Mouse (Mus musculus) limb, embryonic 14.5 days (tissue): ENCODE data around the gene Pigk. TPM values are rescaled to one million over a fixed set of nuclear protein-coding genes. Genes with fewer than 3 reads are reported as not detected.
A peak's percentile ranks its signal among the peaks of the same experiment; 100 is the strongest.

Source experiments
- ATAC-seq: fragments of 200-750 bp; cut with Nextera tagmentation; 2 replicates; pipeline ENCODE4 v1.8.0; 2017; ENCODE audit warnings: low read depth, moderate number of reproducible peaks, moderate TSS enrichment; ENCODE audit not compliant: low FRiP score
- DNase-seq: peaks from one replicate; pipeline ENCODE4 v3.0.0-alpha.2; 2015; ENCODE audit warnings: low spot score
- H3K27ac ChIP-seq: fragments of 300-500 bp; sonication (generic); replicated peaks from 2 replicates; pipeline ENCODE4 v1.5.1; 2014; ENCODE audit warnings: low read depth, mild to moderate bottlenecking, low read length, moderate library complexity, mixed read lengths
- H3K27me3 ChIP-seq: fragments of 300-500 bp; sonication (generic); 2 replicates; pipeline ENCODE4 v1.6.1; 2014; ENCODE audit warnings: low read length, mixed read lengths; ENCODE audit not compliant: control insufficient read depth, insufficient read depth
- H3K36me3 ChIP-seq: fragments of 300-500 bp; sonication (generic); 2 replicates; pipeline ENCODE4 v1.6.1; 2014; ENCODE audit warnings: mild to moderate bottlenecking, low read length, moderate library complexity, mixed read lengths; ENCODE audit not compliant: control insufficient read depth, insufficient read depth
- H3K4me1 ChIP-seq: fragments of 300-500 bp; sonication (generic); 2 replicates; pipeline ENCODE4 v1.6.1; 2014; ENCODE audit warnings: antibody characterized with exemption, low read length, mixed read lengths; ENCODE audit not compliant: control insufficient read depth, insufficient read depth
- H3K4me2 ChIP-seq: fragments of 300-500 bp; sonication (generic); replicated peaks from 2 replicates; pipeline ENCODE4 v1.6.1; 2014; ENCODE audit warnings: low read depth, mild to moderate bottlenecking, low read length, moderate library complexity; ENCODE audit not compliant: severe bottlenecking
- H3K4me3 ChIP-seq: fragments of 300-500 bp; sonication (generic); replicated peaks from 2 replicates; pipeline ENCODE4 v1.5.1; 2014; ENCODE audit warnings: low read length
- H3K9ac ChIP-seq: fragments of 300-500 bp; sonication (generic); 2 replicates; pipeline ENCODE4 v1.6.1; 2014; ENCODE audit warnings: mild to moderate bottlenecking, low read depth, low read length, moderate library complexity; ENCODE audit not compliant: severe bottlenecking
- H3K9me3 ChIP-seq: fragments of 300-500 bp; sonication (generic); 2 replicates; pipeline ENCODE4 v1.6.1; 2016; ENCODE audit warnings: low read length; ENCODE audit not compliant: control insufficient read depth
- POLR2A ChIP-seq: fragments of 200-500 bp; IDR thresholded peaks from 2 replicates; pipeline ENCODE4 v1.8.0; 2012; ENCODE audit warnings: inconsistent platforms, mild to moderate bottlenecking, moderate library complexity, borderline replicate concordance; ENCODE audit not compliant: insufficient read depth, insufficient read length; ENCODE audit errors: extremely low read depth
- WGBS: fragments of 180-500 bp; shearing (Covaris S2); extraction: QIAGEN DNeasy Blood & Tissue Kit; methylation state at CpG from one replicate; pipeline ENCODE4 v1.1.7; 2014; 5-methylcytosine and 5-hydroxymethylcytosine counted together
- polyA plus RNA-seq, 2 experiments: library from polyadenylated mRNA; depleted of rRNA in 1 of 2; stranded (reverse) in 1 of 2; unstranded in 1 of 2; fragments of >200 nt; fragmentation: Nextera tagmentation in 1 of 2; extraction: Ambion mirVana in 1 of 2; gene quantifications; 2 replicates each; pipeline versions ENCODE4 v1.2.1 to v1.2.3; 2012 to 2014

The Pigk gene
- polyA plus RNA-seq, 2 experiments = 20.4 to 53.1 TPM

DNA sequence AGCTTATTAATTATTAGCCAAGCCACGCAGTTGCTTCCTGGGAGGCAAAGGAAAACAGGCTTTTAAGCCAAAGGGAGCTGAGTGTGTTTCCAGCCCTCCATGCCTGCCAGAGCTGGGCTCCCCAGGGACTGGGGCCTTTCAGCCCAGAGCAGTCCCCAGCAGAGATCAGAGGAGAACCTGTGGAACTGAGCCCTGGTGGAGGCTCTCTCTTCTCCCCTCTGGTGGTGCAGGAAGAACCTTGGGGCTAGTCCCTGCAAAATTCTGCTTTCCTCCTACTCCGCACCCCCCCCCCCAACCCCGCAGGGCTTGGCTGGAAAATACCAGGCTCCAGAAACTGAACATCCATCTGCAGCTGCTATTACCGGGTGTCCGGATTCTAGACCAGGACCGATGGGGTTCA, 266.5 kb downstream of the Pigk start:
- no peak for DNase-seq
- peak overlapping the region; percentile 52; the same call in 1 of the 2 replicates for H3K9ac ChIP-seq

GRCm38 (mm10) chr3:152980978-152981974, 267.4 kb downstream of the Pigk start:
- ATAC-seq = peak; percentile 47; the same call in 1 of the 2 replicates
- H3K36me3 ChIP-seq = no peaks in the 10 kb centered on the region
- H3K9ac ChIP-seq = peak overlapping the region; percentile 52
- 2% methylated on average over 44 of the region's 47 CpGs for whole genome bisulfite sequencing
- no peaks in the 10 kb centered on the region for H3K9me3 ChIP-seq
- TF ChIP-seq POLR2A = no peak
- peak overlapping the region; percentile 44 for H3K4me3 ChIP-seq
- H3K27ac ChIP-seq = no peak overlapping the region
- H3K4me1 ChIP-seq = peaks cover 4% of the 10 kb centered on the region; the same call in 1 of the 2 replicates
- peak overlapping the region; percentile 78 for H3K4me2 ChIP-seq
- H3K27me3 ChIP-seq = peaks cover 23% of the 10 kb centered on the region
- no peak for DNase-seq

More for the DNA sequence above, 266.5 kb downstream of the Pigk start:
- Histone ChIP-seq H3K4me1 (peaks cover 4% of the 10 kb centered on the region; the same call in 1 of the 2 replicates), H3K27me3 (peaks cover 23% of the 10 kb centered on the region), H3K9me3 (no peaks in the 10 kb centered on the region), H3K4me2 (peak overlapping the region; percentile 78), H3K4me3 (peak overlapping the region; percentile 44), H3K36me3 (no peaks in the 10 kb centered on the region), H3K27ac (no peak overlapping the region)
- 12% methylated on average over 6 of the region's 6 CpGs for WGBS
- no peak for TF ChIP-seq POLR2A
- no peak for ATAC-seq

- peak within 1 kb of the TSS; percentile 52 for H3K9ac ChIP-seq
- ATAC-seq (no peak), DNase-seq (peak; percentile 52)
Measured at GRCm38 (mm10) chr3:152981988-152982387, 268.1 kb downstream of the Pigk start, which contains the start of gene St6galnac5. Gene St6galnac5 (minus strand): TSS chr3:152982246.

GRCm38 (mm10) chr3:152990787-152991186, 276.9 kb downstream of the Pigk start:
- no peak overlapping the region for H3K9ac ChIP-seq
- no peaks in the 10 kb centered on the region for H3K4me1 ChIP-seq
- H3K4me3 ChIP-seq = no peak overlapping the region
- no peak for TF ChIP-seq POLR2A
- H3K27me3 ChIP-seq = no peaks in the 10 kb centered on the region
- no peak overlapping the region for H3K27ac ChIP-seq
- no peaks in the 10 kb centered on the region for H3K36me3 ChIP-seq
- no peak for ATAC-seq
- WGBS = 76% methylated on average over 2 of the region's 2 CpGs
- no peak for DNase-seq
- H3K4me2 ChIP-seq = no peak overlapping the region
- H3K9me3 ChIP-seq = no peaks in the 10 kb centered on the region

More at GRCm38 (mm10) chr3:152981988-152982387, 268.1 kb downstream of the Pigk start, which contains the start of gene St6galnac5:
- no peak within 1 kb of the TSS for H3K27ac ChIP-seq
- no peak for TF ChIP-seq POLR2A
- H3K9me3 ChIP-seq = no peaks in the 10 kb centered on the region
- peaks cover 4% of the 10 kb centered on the region; the same call in 1 of the 2 replicates for H3K4me1 ChIP-seq
- 3% methylated on average over 17 of the region's 17 CpGs for WGBS
- peaks cover 23% of the 10 kb centered on the region for H3K27me3 ChIP-seq
- H3K4me3 ChIP-seq = peak within 1 kb of the TSS; percentile 44
- no peaks in the 10 kb centered on the region for H3K36me3 ChIP-seq
- H3K4me2 ChIP-seq = peak within 1 kb of the TSS; percentile 78

DNA sequence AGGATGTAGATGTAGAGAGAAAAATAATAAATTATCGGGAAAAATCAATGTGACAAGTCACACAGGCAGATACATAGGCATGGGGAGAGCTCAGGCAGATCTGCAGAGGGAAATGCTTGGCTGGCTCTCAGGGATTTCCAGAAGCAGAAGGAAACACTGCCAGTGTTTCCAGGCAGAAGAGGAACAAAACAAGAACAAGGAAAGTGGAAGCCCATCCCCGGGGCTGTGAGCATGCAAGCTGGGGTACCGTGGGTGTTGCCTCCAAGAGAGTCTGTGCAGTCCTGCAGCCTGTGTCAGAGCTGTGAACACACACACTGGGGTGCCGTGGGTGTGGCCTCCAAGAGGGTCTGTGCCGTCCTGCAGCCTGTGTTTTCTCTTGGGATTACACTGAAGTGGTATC, 279.7 kb downstream of the Pigk start:
- no peak for TF ChIP-seq POLR2A
- Histone ChIP-seq H3K36me3 (no peaks in the 10 kb centered on the region), H3K4me2 (no peak overlapping the region), H3K4me1 (no peaks in the 10 kb centered on the region), H3K27ac (no peak overlapping the region), H3K9me3 (no peaks in the 10 kb centered on the region), H3K4me3 (no peak overlapping the region), H3K9ac (no peak overlapping the region), H3K27me3 (no peaks in the 10 kb centered on the region)
- DNase-seq = no peak
- ATAC-seq = no peak
- 61% methylated on average over 5 of the region's 5 CpGs for WGBS
